Comparison of ENCODE assay signal across 26 mouse cellular contexts in genomic region chr5:99286575-99286974, GRCm38 (mm10).
"Had no signal": no experiment of that assay in that cellular context is flagged by ENCODE, and none has a peak within 500 bp of the region (broad histone marks: within the 10 kb centered on the region; RNA-seq: fewer than 3 reads in every experiment).

No protein-coding gene starts in this region.

- H3K4me1 ChIP-seq: hindbrain, embryonic 10.5 days; hindbrain, embryonic 12.5 days; intestine, embryonic 15.5 days; limb, embryonic 10.5 days; limb, embryonic 12.5 days had no signal

- H3K9ac ChIP-seq: heart, embryonic 13.5 days; heart, embryonic 15.5 days; hindbrain, embryonic 12.5 days; hindbrain, embryonic 14.5 days; intestine, embryonic 15.5 days; limb, embryonic 12.5 days; liver, embryonic 13.5 days; liver, embryonic 15.5 days had no signal

- H3K27ac ChIP-seq: gastrocnemius, adult 2 months; heart, adult 2 months; heart, embryonic 13.5 days; heart, embryonic 15.5 days; hindbrain, embryonic 10.5 days; hindbrain, embryonic 12.5 days; hindbrain, embryonic 14.5 days; intestine, embryonic 15.5 days; layer of hippocampus, adult 2 months; limb, embryonic 10.5 days; limb, embryonic 12.5 days; liver, embryonic 13.5 days; liver, embryonic 15.5 days had no signal

- H3K4me3 ChIP-seq: gastrocnemius, adult 2 months; heart, adult 2 months; heart, embryonic 13.5 days; heart, embryonic 15.5 days; hindbrain, embryonic 10.5 days; hindbrain, embryonic 12.5 days; intestine, embryonic 15.5 days; layer of hippocampus, adult 2 months; limb, embryonic 10.5 days; limb, embryonic 12.5 days; liver, embryonic 13.5 days; liver, embryonic 15.5 days had no signal

- H3K4me2 ChIP-seq: heart, embryonic 11.5 days; heart, embryonic 13.5 days; heart, embryonic 15.5 days; hindbrain, embryonic 12.5 days; hindbrain, embryonic 14.5 days; intestine, embryonic 15.5 days; limb, embryonic 12.5 days; liver, embryonic 13.5 days; liver, embryonic 15.5 days had no signal

- H3K27me3 ChIP-seq: heart, embryonic 13.5 days; heart, embryonic 15.5 days; hindbrain, embryonic 12.5 days; intestine, embryonic 15.5 days; limb, embryonic 12.5 days; liver, embryonic 13.5 days; liver, embryonic 15.5 days had no signal

- H3K36me3 ChIP-seq: heart, embryonic 13.5 days; heart, embryonic 15.5 days; hindbrain, embryonic 10.5 days; hindbrain, embryonic 12.5 days; intestine, embryonic 15.5 days; limb, embryonic 10.5 days; limb, embryonic 12.5 days; liver, embryonic 13.5 days; liver, embryonic 15.5 days had no signal

- ATAC-seq: forebrain, embryonic 16.5 days; hindbrain, embryonic 16.5 days; inflammation-experienced regulatory T-cells, adult 6 months; intestine, postnatal 0 days had no signal

- H3K9me3 ChIP-seq: heart, embryonic 13.5 days; heart, embryonic 15.5 days; hindbrain, embryonic 10.5 days; hindbrain, embryonic 12.5 days; intestine, embryonic 15.5 days; limb, embryonic 10.5 days; limb, embryonic 12.5 days; liver, embryonic 13.5 days; liver, embryonic 15.5 days had no signal

- DNase-seq: gastrocnemius, adult 2 months; gastrocnemius, postnatal 10 days; gastrocnemius, postnatal 25 days; heart, adult 2 months; heart, postnatal 4 days; kidney, adult 18-20 months; kidney, adult 8-10 months; kidney, postnatal 10 days; kidney, postnatal 25 days; kidney, postnatal 4 days; liver, embryonic 13.5 days had no signal
